Mouse (Mus musculus) kidney, postnatal 4 days (tissue): ENCODE data around the gene Cdh3.
"Not testable (repeated sequence)": the region's sequence is repeated elsewhere in the genome, so short reads cannot be mapped to it uniquely, and the experiment has no call there.

Experiments used
- DNase-seq, 2 experiments: peaks; one replicate each; pipeline ENCODE4 v3.0.0; 2021; ENCODE audit warnings: mixed read lengths in 2 of 2

Gene Cdh3

DNA sequence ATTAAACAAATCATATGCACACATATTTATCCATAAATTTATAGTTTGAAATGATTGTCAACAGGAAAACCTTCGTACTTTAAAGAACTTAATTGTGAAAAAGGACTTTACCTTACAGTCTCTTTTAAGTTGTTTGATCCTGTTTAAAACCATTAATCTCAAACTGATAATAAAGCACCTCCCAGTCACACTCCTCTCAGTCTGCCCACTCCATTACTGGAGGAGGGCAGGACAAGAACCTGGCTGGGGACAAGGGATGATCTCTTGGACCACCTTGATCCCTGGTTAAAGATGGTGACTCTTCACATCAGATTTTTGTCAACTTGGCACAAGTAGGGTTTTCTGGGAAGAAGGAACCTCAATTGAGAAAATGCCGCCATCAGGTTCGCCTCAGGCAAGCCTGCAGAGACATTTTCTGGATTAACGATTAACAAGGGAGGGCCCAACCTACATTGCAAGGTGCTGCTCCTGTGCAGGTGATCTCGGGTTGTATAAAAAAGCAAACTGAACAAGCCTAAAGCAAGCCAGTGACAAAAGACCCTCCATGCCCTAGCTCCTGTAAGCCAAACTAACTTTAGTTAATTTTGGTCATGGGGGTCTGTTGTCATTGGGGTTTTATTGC is 61.0 kb downstream of the Cdh3 start:
- DNase-seq = peak in 1 of 2 experiments; percentile 50

GRCm38 (mm10) chr8:106572175-106572574 is 61.5 kb downstream of the Cdh3 start:
- DNase-seq = not testable (repeated sequence)

- not testable (repeated sequence) for DNase-seq
Observed at GRCm38 (mm10) chr8:106573168-106573567, 62.5 kb downstream of the Cdh3 start, which contains the start of gene Gm10073. Gm10073 (minus strand) TSS chr8:106573461.

- DNase-seq = no peak
Observed at GRCm38 (mm10) chr8:106574283-106574682, 63.6 kb downstream of the Cdh3 start.

DNA sequence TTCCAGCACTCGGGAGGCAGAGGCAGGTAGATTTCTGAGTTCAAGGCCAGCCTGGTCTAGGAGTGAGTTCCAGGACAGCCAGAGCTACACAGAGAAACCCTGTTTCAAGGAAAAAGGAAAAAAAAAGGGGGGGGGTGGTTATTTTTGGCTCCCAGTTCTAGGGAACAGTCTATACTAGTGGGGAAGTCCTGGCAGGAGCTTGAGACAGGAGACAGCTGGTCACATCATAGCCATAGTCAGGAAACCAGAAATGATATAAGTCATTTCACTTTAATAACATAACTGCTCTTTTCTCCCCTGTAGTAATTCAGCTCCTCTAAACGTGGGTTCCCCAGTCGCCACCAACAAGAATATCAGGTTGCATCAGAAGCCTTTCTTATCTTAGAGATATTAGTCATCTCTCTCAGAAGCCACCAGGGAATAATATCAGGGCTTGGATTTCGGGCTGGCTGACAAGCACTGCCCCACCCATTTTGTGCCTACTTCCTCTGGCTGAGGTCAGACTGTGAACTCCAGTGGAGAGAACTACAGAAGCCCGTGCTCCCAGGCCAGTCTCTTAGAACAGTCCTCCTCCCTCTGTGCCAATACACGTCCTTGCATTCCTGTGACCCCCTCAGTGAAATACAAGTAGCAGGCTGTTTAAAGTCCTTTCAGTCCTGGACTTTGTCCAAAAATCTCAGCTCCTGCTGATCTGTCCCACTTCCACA is 66.3 kb downstream of the Cdh3 start:
- peak in 1 of 2 experiments; percentile 38 for DNase-seq

DNA sequence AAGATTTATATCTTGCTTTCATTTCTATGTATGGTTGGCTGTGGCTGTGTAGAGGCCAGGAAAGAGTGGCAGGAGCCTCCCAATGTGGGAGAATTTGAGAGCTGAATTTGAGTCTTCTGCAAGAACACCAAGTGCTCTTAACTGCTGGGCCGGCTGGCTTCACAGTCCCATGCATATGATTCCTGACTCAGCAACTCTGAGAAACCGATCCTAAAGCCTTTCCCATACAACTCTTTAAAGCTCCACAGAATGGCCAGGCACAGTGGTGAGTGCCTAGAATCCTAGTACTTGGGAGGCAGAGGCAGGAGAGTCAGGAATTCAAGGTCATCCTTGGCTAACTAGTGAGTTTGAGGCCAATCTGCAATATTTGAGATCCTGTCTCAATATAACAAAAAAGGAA is 68.8 kb downstream of the Cdh3 start:
- DNase-seq = no peak

DNA sequence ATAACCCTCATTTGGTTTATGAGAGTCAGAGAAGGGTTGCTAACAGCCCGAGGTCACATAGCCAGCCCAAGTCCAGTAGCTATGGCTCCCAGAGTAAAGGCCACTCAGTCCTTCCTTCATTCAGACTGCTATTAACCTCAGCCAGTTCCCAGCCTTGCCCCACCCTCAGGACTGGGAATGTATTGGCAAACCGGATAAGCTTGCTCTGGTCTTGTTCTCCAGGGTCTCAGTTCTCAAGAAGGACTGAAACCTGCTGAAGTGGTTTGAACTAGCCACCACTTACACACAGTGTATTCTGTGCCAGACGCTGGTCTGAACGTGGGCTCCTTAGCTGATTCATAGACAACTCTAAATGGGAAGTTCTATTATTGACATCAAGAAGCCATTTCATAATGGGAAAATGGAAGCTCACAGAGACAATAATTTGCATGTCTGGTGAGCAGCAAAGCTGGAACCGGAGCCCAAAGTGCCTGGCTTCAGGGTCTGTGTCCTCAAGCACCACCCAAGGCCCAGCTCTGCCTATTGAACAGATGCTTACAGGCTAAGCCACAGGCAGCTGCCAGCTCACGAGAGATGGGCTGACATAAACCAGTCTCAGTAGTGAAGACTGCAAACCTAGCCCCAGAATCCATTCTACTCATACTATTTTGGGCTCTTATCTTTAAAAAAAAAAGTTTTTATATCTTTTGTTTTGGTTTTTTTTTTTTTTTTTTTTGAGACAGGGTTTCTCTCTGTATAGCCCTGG is 70.8 kb downstream of the Cdh3 start:
- no peak for DNase-seq

GRCm38 (mm10) chr8:106584942-106585670 is 74.4 kb downstream of the Cdh3 start:
- DNase-seq = no peak

GRCm38 (mm10) chr8:106585671-106586037 is 75.0 kb downstream of the Cdh3 start:
- DNase-seq = no peak

DNA sequence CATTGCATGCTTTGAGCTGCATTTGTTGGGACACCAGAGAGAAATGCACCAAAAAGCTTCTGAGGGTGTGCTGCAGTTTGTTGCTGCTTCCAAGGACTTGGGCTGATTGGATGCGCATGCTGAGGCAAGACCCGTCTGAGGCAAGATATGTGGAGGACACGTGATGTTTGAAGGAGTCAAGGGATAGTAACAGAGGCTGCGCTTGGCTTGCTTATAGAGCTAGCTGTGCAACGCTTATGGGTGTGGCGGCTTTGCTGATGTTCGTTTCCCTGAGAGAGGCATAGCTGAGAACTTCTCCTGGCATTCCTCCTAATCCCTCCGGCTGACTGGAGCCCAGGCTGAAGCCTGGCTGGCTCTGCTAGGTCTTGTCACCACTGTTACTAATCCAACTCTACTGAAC is 76.2 kb downstream of the Cdh3 start:
- DNase-seq = no peak

GRCm38 (mm10) chr8:106588443-106589431 is 78.0 kb downstream of the Cdh3 start:
- no peak for DNase-seq

DNA sequence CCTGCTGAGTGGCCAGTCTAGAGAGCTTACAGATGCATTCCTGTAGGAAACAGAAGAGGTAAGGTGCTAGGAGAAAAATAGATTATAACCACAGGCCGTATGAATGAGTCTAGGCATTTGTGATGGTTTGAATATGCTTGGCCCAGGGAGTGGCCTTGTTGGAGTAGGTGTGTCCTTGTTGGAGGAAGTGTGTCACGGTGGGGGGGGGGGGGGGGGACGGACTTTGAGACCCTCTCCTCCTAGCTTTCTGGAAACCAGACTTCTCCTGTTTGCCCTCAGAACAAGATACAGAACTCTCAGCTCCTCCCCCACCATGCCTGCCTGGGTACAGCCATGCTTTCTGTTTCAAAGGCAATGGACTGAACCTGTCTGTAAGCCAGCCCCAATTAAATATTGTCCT is 81.8 kb downstream of the Cdh3 start:
- no peak for DNase-seq

GRCm38 (mm10) chr8:106595623-106596022 is 84.9 kb downstream of the Cdh3 start:
- DNase-seq = not testable (repeated sequence)

GRCm38 (mm10) chr8:106597067-106597466 is 86.4 kb downstream of the Cdh3 start:
- DNase-seq = no peak

GRCm38 (mm10) chr8:106599265-106599979 is 88.7 kb downstream of the Cdh3 start:
- no peak for DNase-seq

- DNase-seq = peak; percentile 88 to 95
Observed at GRCm38 (mm10) chr8:106603131-106603819, 92.6 kb downstream of the Cdh3 start, which contains the start of gene Cdh1. Cdh1 (plus strand) TSS chr8:106603351.

- peak in 1 of 2 experiments; percentile 45 for DNase-seq
Observed at GRCm38 (mm10) chr8:106603933-106604332, 93.2 kb downstream of the Cdh3 start.

GRCm38 (mm10) chr8:106605657-106606056 is 95.0 kb downstream of the Cdh3 start:
- DNase-seq = no peak

DNA sequence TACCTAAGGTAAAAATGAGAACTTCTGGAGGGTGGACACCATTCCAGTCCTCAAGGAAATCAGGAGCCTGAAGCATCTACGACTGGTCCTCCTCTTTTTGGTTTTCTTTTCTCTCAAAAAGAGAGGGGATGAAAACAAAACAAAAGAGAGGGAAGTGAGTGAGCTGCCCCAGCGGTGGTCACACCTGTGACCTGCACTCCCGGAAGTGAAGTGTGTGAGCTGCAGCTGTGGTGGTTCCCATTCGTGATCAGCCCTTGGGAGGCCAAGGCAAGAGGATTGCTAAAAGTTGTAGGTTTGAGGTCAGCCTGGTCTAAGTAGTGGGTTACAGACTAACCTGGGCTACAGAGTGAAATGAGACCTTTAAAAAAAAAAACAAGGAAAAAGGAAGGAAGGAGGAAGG is 95.4 kb downstream of the Cdh3 start:
- DNase-seq = no peak

DNA sequence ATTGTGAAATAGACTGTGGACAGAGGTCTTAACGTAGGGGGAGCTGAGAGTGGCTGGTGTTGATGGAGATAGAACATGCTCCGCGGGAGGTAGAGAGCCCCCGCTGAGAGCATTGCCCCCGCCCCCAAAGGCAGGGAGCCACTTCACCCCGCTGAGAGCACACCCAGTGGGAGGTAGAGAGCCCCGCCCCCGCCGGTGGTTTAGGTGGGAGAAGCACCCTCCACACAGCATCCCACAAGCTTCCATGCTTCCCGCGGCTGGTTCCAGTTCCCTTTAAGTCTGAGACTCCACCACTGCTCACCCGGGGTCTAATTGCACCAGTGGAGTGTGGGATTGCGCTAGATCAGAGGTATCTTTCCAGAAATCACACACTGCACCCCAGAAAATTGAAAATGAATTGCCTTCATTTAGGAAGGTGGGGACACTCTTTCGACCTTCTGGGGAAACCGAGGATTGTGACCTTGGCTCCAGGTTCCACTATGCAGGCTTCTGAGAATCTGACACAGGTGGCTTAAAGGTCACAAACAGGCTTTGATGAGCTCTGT is 96.0 kb downstream of the Cdh3 start:
- no peak for DNase-seq
